Mouse (Mus musculus): ENCODE results near the gene Sdk1. TPM values are rescaled to one million over a fixed set of nuclear protein-coding genes. Genes with fewer than 3 reads are reported as not detected.

Sdk1 gene
- polyA plus RNA-seq, 1 experiment: 1.0 TPM

- 83% methylated on average over 4 of the region's 4 CpGs for WGBS
- Histone ChIP-seq H3K4me1 (ENCODE audit: control insufficient read depth, insufficient read depth, insufficient read length, low read length) (no peaks in the 10 kb centered on the region), H3K4me3 (ENCODE audit: low read depth, low read length) (no peak overlapping the region), H3K36me3 (ENCODE audit: control insufficient read depth, insufficient read depth, low read length) (no peaks in the 10 kb centered on the region), H3K27ac (ENCODE audit: insufficient read depth, low read depth, low read length) (no peak overlapping the region), H3K27me3 (ENCODE audit: control insufficient read depth, insufficient read depth, low read length) (no peaks in the 10 kb centered on the region)
- TF ChIP-seq CTCF (IDR thresholded peaks at IDR 0.05; ENCODE audit: extremely low read depth, insufficient read length, insufficient replicate concordance, low read depth, low read length) (no peak), POLR2A (IDR thresholded peaks at IDR 0.05; ENCODE audit: low read depth, low read length) (no peak)
Observed at GRCm38 (mm10) chr5:141984322-141984721, 743.0 kb downstream of the Sdk1 start.

- H3K36me3 ChIP-seq (ENCODE audit: control insufficient read depth, insufficient read depth, low read length): no peaks in the 10 kb centered on the region
- no peaks in the 10 kb centered on the region for H3K27me3 ChIP-seq (ENCODE audit: control insufficient read depth, insufficient read depth, low read length)
- no peak for TF ChIP-seq POLR2A (IDR thresholded peaks at IDR 0.05; ENCODE audit: low read depth, low read length)
- peak; percentile 50; the same call in 1 of the 2 replicates for TF ChIP-seq CTCF (IDR thresholded peaks at IDR 0.05; ENCODE audit: extremely low read depth, insufficient read length, insufficient replicate concordance, low read depth, low read length)
- no peaks in the 10 kb centered on the region for H3K4me1 ChIP-seq (ENCODE audit: control insufficient read depth, insufficient read depth, insufficient read length, low read length)
- H3K4me3 ChIP-seq (ENCODE audit: low read depth, low read length): no peak overlapping the region
- WGBS: 6% methylated on average over 8 of the region's 8 CpGs
- no peak overlapping the region for H3K27ac ChIP-seq (ENCODE audit: insufficient read depth, low read depth, low read length)
Observed at GRCm38 (mm10) chr5:141985003-141985402, 743.7 kb downstream of the Sdk1 start.

- WGBS: 78% methylated on average over 4 of the region's 4 CpGs
Observed at GRCm38 (mm10) chr5:141985551-141985950, 744.3 kb downstream of the Sdk1 start.

GRCm38 (mm10) chr5:141987287-141987799 is 746.1 kb downstream of the Sdk1 start:
- no peak overlapping the region for H3K27ac ChIP-seq (ENCODE audit: insufficient read depth, low read depth, low read length)
- 32% methylated on average over 1 of the region's 1 CpGs for WGBS
- H3K36me3 ChIP-seq (ENCODE audit: control insufficient read depth, insufficient read depth, low read length): no peaks in the 10 kb centered on the region
- H3K4me1 ChIP-seq (ENCODE audit: control insufficient read depth, insufficient read depth, insufficient read length, low read length): no peaks in the 10 kb centered on the region
- TF ChIP-seq CTCF (IDR thresholded peaks at IDR 0.05; ENCODE audit: extremely low read depth, insufficient read length, insufficient replicate concordance, low read depth, low read length): no peak
- no peak for TF ChIP-seq POLR2A (IDR thresholded peaks at IDR 0.05; ENCODE audit: low read depth, low read length)
- H3K4me3 ChIP-seq (ENCODE audit: low read depth, low read length): no peak overlapping the region
- no peaks in the 10 kb centered on the region for H3K27me3 ChIP-seq (ENCODE audit: control insufficient read depth, insufficient read depth, low read length)

More at GRCm38 (mm10) chr5:141985551-141985950, 744.3 kb downstream of the Sdk1 start:
- Histone ChIP-seq H3K27ac (ENCODE audit: insufficient read depth, low read depth, low read length) (no peak overlapping the region), H3K4me3 (ENCODE audit: low read depth, low read length) (no peak overlapping the region), H3K36me3 (ENCODE audit: control insufficient read depth, insufficient read depth, low read length) (no peaks in the 10 kb centered on the region), H3K4me1 (ENCODE audit: control insufficient read depth, insufficient read depth, insufficient read length, low read length) (no peaks in the 10 kb centered on the region), H3K27me3 (ENCODE audit: control insufficient read depth, insufficient read depth, low read length) (no peaks in the 10 kb centered on the region)
- TF ChIP-seq CTCF (IDR thresholded peaks at IDR 0.05; ENCODE audit: extremely low read depth, insufficient read length, insufficient replicate concordance, low read depth, low read length): no peak
- no peak for TF ChIP-seq POLR2A (IDR thresholded peaks at IDR 0.05; ENCODE audit: low read depth, low read length)

GRCm38 (mm10) chr5:141988685-141989084 is 747.4 kb downstream of the Sdk1 start:
- Histone ChIP-seq H3K27me3 (ENCODE audit: control insufficient read depth, insufficient read depth, low read length) (no peaks in the 10 kb centered on the region), H3K36me3 (ENCODE audit: control insufficient read depth, insufficient read depth, low read length) (no peaks in the 10 kb centered on the region), H3K4me1 (ENCODE audit: control insufficient read depth, insufficient read depth, insufficient read length, low read length) (no peaks in the 10 kb centered on the region), H3K27ac (ENCODE audit: insufficient read depth, low read depth, low read length) (no peak overlapping the region), H3K4me3 (ENCODE audit: low read depth, low read length) (no peak overlapping the region)
- WGBS: 70% methylated on average over 5 of the region's 5 CpGs
- TF ChIP-seq CTCF (IDR thresholded peaks at IDR 0.05; ENCODE audit: extremely low read depth, insufficient read length, insufficient replicate concordance, low read depth, low read length) (no peak), POLR2A (IDR thresholded peaks at IDR 0.05; ENCODE audit: low read depth, low read length) (no peak)

GRCm38 (mm10) chr5:141994192-141994591 is 752.9 kb downstream of the Sdk1 start:
- H3K4me1 ChIP-seq (ENCODE audit: control insufficient read depth, insufficient read depth, insufficient read length, low read length): no peaks in the 10 kb centered on the region
- WGBS: 85% methylated on average over 3 of the region's 3 CpGs
- H3K27me3 ChIP-seq (ENCODE audit: control insufficient read depth, insufficient read depth, low read length): no peaks in the 10 kb centered on the region
- no peak for TF ChIP-seq POLR2A (IDR thresholded peaks at IDR 0.05; ENCODE audit: low read depth, low read length)
- no peak for TF ChIP-seq CTCF (IDR thresholded peaks at IDR 0.05; ENCODE audit: extremely low read depth, insufficient read length, insufficient replicate concordance, low read depth, low read length)
- no peaks in the 10 kb centered on the region for H3K36me3 ChIP-seq (ENCODE audit: control insufficient read depth, insufficient read depth, low read length)
- no peak overlapping the region for H3K4me3 ChIP-seq (ENCODE audit: low read depth, low read length)
- no peak overlapping the region for H3K27ac ChIP-seq (ENCODE audit: insufficient read depth, low read depth, low read length)

- no peaks in the 10 kb centered on the region for H3K27me3 ChIP-seq (ENCODE audit: control insufficient read depth, insufficient read depth, low read length)
- no peaks in the 10 kb centered on the region for H3K36me3 ChIP-seq (ENCODE audit: control insufficient read depth, insufficient read depth, low read length)
- no peak overlapping the region for H3K27ac ChIP-seq (ENCODE audit: insufficient read depth, low read depth, low read length)
- no peaks in the 10 kb centered on the region for H3K4me1 ChIP-seq (ENCODE audit: control insufficient read depth, insufficient read depth, insufficient read length, low read length)
- TF ChIP-seq CTCF (IDR thresholded peaks at IDR 0.05; ENCODE audit: extremely low read depth, insufficient read length, insufficient replicate concordance, low read depth, low read length) (no peak), POLR2A (IDR thresholded peaks at IDR 0.05; ENCODE audit: low read depth, low read length) (no peak)
- H3K4me3 ChIP-seq (ENCODE audit: low read depth, low read length): no peak overlapping the region
- WGBS: 93% methylated on average over 1 of the region's 1 CpGs
Observed at GRCm38 (mm10) chr5:142000247-142000646, 759.0 kb downstream of the Sdk1 start.

Measured in small intestine, adult 2 months (tissue).